Mouse (Mus musculus) CH12.LX (cell line): ENCODE measurements around the gene Sall4. TPM values are rescaled to one million over a fixed set of nuclear protein-coding genes. Genes with fewer than 3 reads are reported as not detected.

Source experiments
- DNase-seq: peaks from one replicate; pipeline ENCODE4 v3.0.0-alpha.2; 2013; ENCODE audit errors: extremely low read depth
- H3K27ac ChIP-seq: 2 replicates; pipeline ENCODE4 v1.5.1; 2012; ENCODE audit warnings: low read depth, mild to moderate bottlenecking, control low read depth, moderate library complexity; ENCODE audit not compliant: insufficient read depth
- H3K27me3 ChIP-seq: replicated peaks from 2 replicates; pipeline ENCODE3; 2012; ENCODE audit warnings: inconsistent platforms
- H3K36me3 ChIP-seq, 2 experiments: replicated peaks in 1 of 2; 2 replicates each; pipeline versions ENCODE3 to v1.6.1; 2012; ENCODE audit warnings: inconsistent platforms in 1 of 2, low read length in 1 of 2, mild to moderate bottlenecking in 1 of 2, mixed read lengths in 1 of 2, moderate library complexity in 1 of 2; ENCODE audit not compliant: control insufficient read depth in 1 of 2, insufficient read depth in 1 of 2
- H3K4me1 ChIP-seq, 2 experiments: 2 replicates each; pipeline ENCODE4 v1.6.1; 2012; ENCODE audit warnings: inconsistent platforms in 1 of 2, moderate library complexity in 1 of 2; ENCODE audit not compliant: insufficient read depth in 2 of 2, control insufficient read depth in 1 of 2
- H3K4me2 ChIP-seq: 2 replicates; pipeline ENCODE4 v1.6.1; 2012; ENCODE audit warnings: low read depth, mild to moderate bottlenecking, control low read depth; ENCODE audit not compliant: poor library complexity, insufficient read depth, severe bottlenecking
- H3K4me3 ChIP-seq, 3 experiments: fragments of 150-350 bp in 1 of 3; sonication (generic) in 1 of 3; replicated peaks in 1 of 3; 2 replicates each; pipeline versions ENCODE3 to v1.5.1; 2011 to 2012; ENCODE audit warnings: low read depth in 2 of 3, low read length in 2 of 3, mild to moderate bottlenecking in 2 of 3, moderate library complexity in 2 of 3, control low read depth in 1 of 3, improper control_type of control experiment in 1 of 3, inconsistent platforms in 1 of 3, mixed read lengths in 1 of 3; ENCODE audit not compliant: poor library complexity in 1 of 3
- H3K79me2 ChIP-seq: replicated peaks from 2 replicates; pipeline ENCODE4 v1.6.1; 2012; ENCODE audit warnings: mild to moderate bottlenecking, moderate library complexity; ENCODE audit not compliant: control insufficient read depth, poor library complexity, insufficient read depth, severe bottlenecking; ENCODE audit errors: extremely low read depth
- H3K9ac ChIP-seq: 2 replicates; pipeline ENCODE4 v1.6.1; 2012; ENCODE audit warnings: low read depth, mild to moderate bottlenecking, control low read depth, moderate library complexity; ENCODE audit not compliant: insufficient read depth
- H3K9me3 ChIP-seq: replicated peaks from 2 replicates; pipeline ENCODE3; 2012; ENCODE audit warnings: low read length, inconsistent platforms, mixed read lengths
- BHLHE40 ChIP-seq: IDR thresholded peaks from 2 replicates; pipeline ENCODE4 v1.6.1; 2011; ENCODE audit warnings: mild to moderate bottlenecking, low read depth, low read length, improper control_type of control experiment
- CHD2 ChIP-seq: IDR thresholded peaks from 2 replicates; pipeline ENCODE4 v1.6.1; 2011; ENCODE audit warnings: low read length, improper control_type of control experiment
- CTCF ChIP-seq, 2 experiments: IDR thresholded peaks in 1 of 2; conservative IDR thresholded peaks in 1 of 2; 2 replicates each; pipeline ENCODE4 v1.5.1; 2011 to 2012; ENCODE audit warnings: low read depth in 2 of 2, low read length in 2 of 2, improper control_type of control experiment in 1 of 2, inconsistent platforms in 1 of 2, mild to moderate bottlenecking in 1 of 2, moderate library complexity in 1 of 2
- ELF1 ChIP-seq: IDR thresholded peaks from 2 replicates; pipeline ENCODE4 v1.6.1; 2014; ENCODE audit warnings: low read depth, mild to moderate bottlenecking, inconsistent platforms, low read length, improper control_type of control experiment
- ETS1 ChIP-seq: conservative IDR thresholded peaks from 2 replicates; pipeline ENCODE4 v1.6.1; 2012; ENCODE audit warnings: low read depth, mild to moderate bottlenecking, inconsistent platforms, low read length, improper control_type of control experiment, moderate library complexity
- GABPA ChIP-seq: IDR thresholded peaks from 2 replicates; pipeline ENCODE4 v1.6.1; 2012; ENCODE audit warnings: low read depth, low read length, improper control_type of control experiment, inconsistent platforms; ENCODE audit not compliant: insufficient replicate concordance
- HCFC1 ChIP-seq: IDR thresholded peaks from 2 replicates; pipeline ENCODE4 v1.6.1; 2012; ENCODE audit warnings: low read depth, mild to moderate bottlenecking, inconsistent platforms, low read length, improper control_type of control experiment
- JUND ChIP-seq: conservative IDR thresholded peaks from 2 replicates; pipeline ENCODE4 v1.6.1; 2011; ENCODE audit warnings: low read depth, low read length, improper control_type of control experiment
- MXI1 ChIP-seq: IDR thresholded peaks from 2 replicates; pipeline ENCODE4 v1.6.1; 2011; ENCODE audit warnings: mild to moderate bottlenecking, low read depth, low read length, improper control_type of control experiment
- MYC ChIP-seq: IDR thresholded peaks from 2 replicates; pipeline ENCODE4 v1.6.1; 2011; ENCODE audit warnings: low read depth, mild to moderate bottlenecking, improper control_type of control experiment, low read length
- NELFE ChIP-seq: IDR thresholded peaks from 2 replicates; pipeline ENCODE4 v1.6.1; 2011; ENCODE audit warnings: low read depth, low read length, improper control_type of control experiment
- POLR2A ChIP-seq: IDR thresholded peaks from 2 replicates; pipeline ENCODE4 v1.6.1; 2011; ENCODE audit warnings: low read depth, mild to moderate bottlenecking, improper control_type of control experiment, low read length
- RAD21 ChIP-seq: IDR thresholded peaks from 2 replicates; pipeline ENCODE4 v1.6.1; 2011; ENCODE audit warnings: low read depth, mild to moderate bottlenecking, low read length, improper control_type of control experiment, moderate library complexity
- RCOR1 ChIP-seq: conservative IDR thresholded peaks from 2 replicates; pipeline ENCODE4 v1.6.1; 2012; ENCODE audit warnings: low read depth, mild to moderate bottlenecking, inconsistent platforms, low read length, improper control_type of control experiment
- SIN3A ChIP-seq: IDR thresholded peaks from 2 replicates; pipeline ENCODE4 v1.6.1; 2012; ENCODE audit warnings: low read length, improper control_type of control experiment, inconsistent platforms
- SMC3 ChIP-seq: IDR thresholded peaks from 2 replicates; pipeline ENCODE4 v1.6.1; 2011; ENCODE audit warnings: low read depth, low read length, improper control_type of control experiment
- TBP ChIP-seq: conservative IDR thresholded peaks from 2 replicates; pipeline ENCODE4 v1.6.1; 2011; ENCODE audit warnings: low read depth, low read length, improper control_type of control experiment
- TCF12 ChIP-seq: IDR thresholded peaks from 2 replicates; pipeline ENCODE4 v1.6.1; 2014; ENCODE audit warnings: low read depth, mild to moderate bottlenecking, inconsistent platforms, low read length, improper control_type of control experiment
- USF1 ChIP-seq: IDR thresholded peaks from 2 replicates; pipeline ENCODE4 v1.6.1; 2014; ENCODE audit warnings: low read depth, mild to moderate bottlenecking, inconsistent platforms, low read length, improper control_type of control experiment
- USF2 ChIP-seq: conservative IDR thresholded peaks from 2 replicates; pipeline ENCODE4 v1.6.1; 2011; ENCODE audit warnings: low read depth, low read length, improper control_type of control experiment
- ZC3H11A ChIP-seq: IDR thresholded peaks from 2 replicates; pipeline ENCODE4 v1.6.1; 2012; ENCODE audit warnings: low read depth, mild to moderate bottlenecking, inconsistent platforms, low read length, improper control_type of control experiment
- ZKSCAN1 ChIP-seq: IDR thresholded peaks from 2 replicates; pipeline ENCODE4 v1.6.1; 2012; ENCODE audit warnings: low read depth, inconsistent platforms, low read length, improper control_type of control experiment, borderline replicate concordance
- ZNF384 ChIP-seq: IDR thresholded peaks from 2 replicates; pipeline ENCODE4 v1.6.1; 2012; ENCODE audit warnings: low read depth, low read length, improper control_type of control experiment, inconsistent platforms
- dilution Hi-C: fragments of 300-500 bp; cut with MboI; formaldehyde crosslinking; loops from 2 replicates; pipeline ENCODE4 v1.14.3; 2020; ENCODE audit warnings: low sequenced_read_pairs; ENCODE audit not compliant: extremely low pct_unique_long_range_greater_than_20kb, extremely low pct_ligation_motif_present
- in situ Hi-C: fragments of 300-500 bp; cut with MboI; formaldehyde crosslinking; loops from 3 replicates; pipeline ENCODE4 v1.14.3; 2019; ENCODE audit warnings: low sequenced_read_pairs, low pct_ligation_motif_present, low pct_unique_long_range_greater_than_20kb, mixed read lengths
- polyA plus RNA-seq: library from polyadenylated mRNA; unstranded; fragments of >175 nt; gene quantifications from 2 replicates; pipeline ENCODE4 v1.2.1, GENCODE M21; 2012; ENCODE audit warnings: low read depth; ENCODE audit not compliant: insufficient read length
- total RNA-seq, 2 experiments: library from RNA; depleted of rRNA; stranded (reverse); fragments of 300-350 nt in 1 of 2; fragments of >200 nt in 1 of 2; gene quantifications; 2 replicates each; pipeline ENCODE4 v1.2.3; 2012 to 2014

Gene Sall4
- total and polyA plus RNA-seq, 3 experiments: not detected

GRCm38 (mm10) chr2:168729736-168730135, 38.0 kb downstream of the Sall4 start:
- Histone ChIP-seq H3K9me3 (peaks cover 3% of the 10 kb centered on the region), H3K27me3 (peaks cover 7% of the 10 kb centered on the region), H3K4me3 (no peak overlapping the region), H3K4me2 (no peak overlapping the region), H3K9ac (no peak overlapping the region), H3K4me1 (no peaks in the 10 kb centered on the region), H3K36me3 (no peaks in the 10 kb centered on the region), H3K79me2 (no peaks in the 10 kb centered on the region), H3K27ac (no peak overlapping the region)
- in situ Hi-C loops: no loop called here
- dilution Hi-C loops: no loop called here
- DNase-seq: no peak
- TF ChIP-seq ETS1 (no peak), TCF12 (no peak), JUND (no peak), CHD2 (no peak), TBP (no peak), SMC3 (no peak), USF1 (no peak), SIN3A (no peak), POLR2A (no peak), BHLHE40 (no peak), GABPA (no peak), ZKSCAN1 (no peak), RAD21 (no peak), ELF1 (no peak), ZC3H11A (no peak)

- no peaks in the 10 kb centered on the region for H3K4me1 ChIP-seq
- TF ChIP-seq GABPA (no peak), CHD2 (no peak), MXI1 (no peak), ZNF384 (no peak), MYC (no peak), RAD21 (no peak), CTCF (conservative IDR thresholded peaks at IDR 0.05 in 1 of 2, IDR thresholded peaks at IDR 0.05 in 1 of 2; ENCODE audit: low read depth in 2 of 2, low read length in 2 of 2) (no peak), ELF1 (no peak), HCFC1 (no peak), USF2 (no peak), NELFE (no peak), RCOR1 (no peak)
- H3K27me3 ChIP-seq: peaks cover 5% of the 10 kb centered on the region
- no peak for DNase-seq
- no peak overlapping the region for H3K27ac ChIP-seq
- no peak overlapping the region for H3K9ac ChIP-seq
- peaks cover 3% of the 10 kb centered on the region for H3K9me3 ChIP-seq
- no peak overlapping the region for H3K4me3 ChIP-seq
- no peak overlapping the region for H3K4me2 ChIP-seq
- dilution Hi-C loops (no loop called here), in situ Hi-C loops (no loop called here)
- H3K36me3 ChIP-seq: no peaks in the 10 kb centered on the region
- H3K79me2 ChIP-seq: no peaks in the 10 kb centered on the region
These were observed 39.7 kb downstream of the Sall4 start for GRCm38 (mm10) chr2:168728045-168728444.
